Mouse (Mus musculus) intestine, postnatal 0 days (tissue): ENCODE data around the gene Olfr1085. TPM values are rescaled to one million over a fixed set of nuclear protein-coding genes. Genes with fewer than 3 reads are reported as not detected.
"Not testable (repeated sequence)": the region's sequence is repeated elsewhere in the genome, so short reads cannot be mapped to it uniquely, and the experiment has no call there.

Experiments
- ATAC-seq: fragments of 200-750 bp; cut with Nextera tagmentation; 2 replicates; pipeline ENCODE4 v1.8.0; 2017; ENCODE audit warnings: mild to moderate bottlenecking, moderate TSS enrichment, moderate library complexity
- H3K27ac ChIP-seq: fragments of 300-500 bp; sonication (generic); 2 replicates; pipeline ENCODE4 v1.5.1; 2014; ENCODE audit warnings: mild to moderate bottlenecking, low read depth, low read length, moderate library complexity
- H3K27me3 ChIP-seq: fragments of 300-500 bp; sonication (generic); replicated peaks from 2 replicates; pipeline ENCODE4 v1.6.1; 2014; ENCODE audit warnings: low read length, mixed read lengths; ENCODE audit not compliant: control insufficient read depth, insufficient read depth
- H3K36me3 ChIP-seq: fragments of 300-500 bp; sonication (generic); 2 replicates; pipeline ENCODE4 v1.6.1; 2014; ENCODE audit warnings: mild to moderate bottlenecking, moderate library complexity; ENCODE audit not compliant: control insufficient read depth, insufficient read depth
- H3K4me1 ChIP-seq: fragments of 300-500 bp; sonication (generic); replicated peaks from 2 replicates; pipeline ENCODE4 v1.6.1; 2014; ENCODE audit warnings: antibody characterized with exemption, low read length, mixed read lengths; ENCODE audit not compliant: control insufficient read depth, insufficient read depth
- H3K4me2 ChIP-seq: fragments of 300-500 bp; sonication (generic); replicated peaks from 2 replicates; pipeline ENCODE4 v1.6.1; 2014; ENCODE audit warnings: low read depth, mild to moderate bottlenecking, moderate library complexity
- H3K4me3 ChIP-seq: fragments of 300-500 bp; sonication (generic); 2 replicates; pipeline ENCODE4 v1.5.1; 2014; ENCODE audit warnings: low read depth, low read length
- H3K9ac ChIP-seq: fragments of 300-500 bp; sonication (generic); 2 replicates; pipeline ENCODE4 v1.6.1; 2014; ENCODE audit warnings: mild to moderate bottlenecking, low read depth, low read length
- H3K9me3 ChIP-seq: fragments of 300-500 bp; sonication (generic); 2 replicates; pipeline ENCODE4 v1.6.1; 2016; ENCODE audit warnings: mixed run types; ENCODE audit not compliant: control insufficient read depth
- CTCF ChIP-seq: sonication (generic); IDR thresholded peaks from 2 replicates; pipeline ENCODE4 v1.5.1; 2016; ENCODE audit warnings: low read depth, mild to moderate bottlenecking, control low read depth, antibody characterized with exemption, moderate library complexity
- WGBS: fragments of 180-500 bp; shearing (Covaris S2); extraction: QIAGEN DNeasy Blood & Tissue Kit; methylation state at CpG from one replicate; pipeline ENCODE4 v1.1.7; 2014; 5-methylcytosine and 5-hydroxymethylcytosine counted together
- polyA plus RNA-seq: library from polyadenylated mRNA; unstranded; fragments of >200 nt; fragmentation: Nextera tagmentation; extraction: Ambion mirVana; gene quantifications from 2 replicates; pipeline ENCODE4 v1.2.1, GENCODE M21; 2015

Olfr1085 gene
- polyA plus RNA-seq: not detected in 2 replicates

DNA sequence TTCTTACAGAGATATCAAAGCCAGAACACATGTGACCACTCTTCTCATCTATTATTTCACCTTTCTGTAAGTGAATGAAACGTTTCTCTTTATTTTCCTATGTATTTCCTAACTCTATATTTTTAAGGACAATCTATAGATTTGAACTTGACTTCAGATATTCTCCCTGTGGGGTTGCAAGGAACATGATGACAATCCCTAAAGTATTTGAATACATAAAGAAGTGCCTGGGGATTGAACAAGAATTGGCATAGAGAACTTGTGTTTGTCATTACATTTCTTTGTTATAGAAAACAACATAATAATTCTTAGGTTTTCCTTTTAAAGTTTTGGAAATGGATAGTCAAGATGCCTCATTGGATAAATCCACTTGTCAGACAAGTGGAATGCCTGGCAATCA, at the start of gene Olfr1085:
Gene Olfr1085, minus strand, starts transcription at position 101 of the 400 bp plus-strand sequence.
- 25% methylated on average over 1 of the region's 1 CpGs for WGBS
- no peak for ATAC-seq
- Histone ChIP-seq H3K9me3 (no peaks in the 10 kb centered on the region), H3K4me1 (no peaks in the 10 kb centered on the region), H3K4me3 (no peak within 1 kb of the TSS), H3K36me3 (no peaks in the 10 kb centered on the region), H3K27ac (no peak within 1 kb of the TSS), H3K4me2 (no peak within 1 kb of the TSS), H3K9ac (no peak within 1 kb of the TSS), H3K27me3 (no peaks in the 10 kb centered on the region)
- TF ChIP-seq CTCF: no peak

DNA sequence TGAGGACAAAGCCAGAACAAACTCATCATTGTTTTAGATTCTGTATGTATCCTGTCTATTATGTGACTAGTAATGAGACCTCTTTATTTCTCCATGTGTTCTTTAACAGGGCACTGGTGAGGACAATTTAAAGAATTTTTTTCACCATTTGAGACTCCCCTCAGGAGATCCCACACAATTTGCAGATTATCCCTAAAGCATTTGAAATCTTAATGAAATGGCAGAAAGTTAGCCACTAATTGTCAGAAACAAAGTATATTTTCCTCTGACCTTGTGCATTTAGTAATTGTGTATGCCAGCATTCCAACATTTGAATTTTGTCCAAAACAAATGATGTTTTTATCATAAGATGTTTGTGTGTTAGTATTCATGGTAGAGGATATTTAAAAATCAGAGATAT, 36.5 kb upstream of the Olfr1085 start, which contains the start of gene Olfr1087:
Gene Olfr1087, minus strand, starts transcription at position 101 of the 400 bp plus-strand sequence.
- Histone ChIP-seq H3K4me3 (no peak within 1 kb of the TSS), H3K9me3 (no peaks in the 10 kb centered on the region), H3K9ac (no peak within 1 kb of the TSS), H3K27me3 (no peaks in the 10 kb centered on the region), H3K27ac (no peak within 1 kb of the TSS), H3K4me1 (no peaks in the 10 kb centered on the region), H3K36me3 (no peaks in the 10 kb centered on the region), H3K4me2 (no peak within 1 kb of the TSS)
- no peak for TF ChIP-seq CTCF
- no peak for ATAC-seq

DNA sequence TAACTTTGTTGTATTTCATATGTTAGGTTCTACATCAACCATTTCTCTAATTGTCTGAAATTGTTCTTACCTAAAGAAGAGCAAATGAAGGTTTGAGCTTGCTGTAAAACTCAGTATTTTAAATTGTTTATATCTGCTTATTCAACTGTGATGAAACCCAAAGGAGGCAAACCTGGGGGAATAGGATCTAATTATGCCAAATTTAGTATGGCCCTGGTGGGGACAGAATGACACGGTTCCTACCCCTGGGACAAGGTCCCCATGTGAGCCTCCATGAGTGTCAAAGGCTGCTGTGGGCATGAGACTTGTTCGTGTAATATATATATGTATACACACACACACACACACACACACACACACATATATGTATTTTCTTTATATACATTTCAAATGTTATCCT, 18.2 kb upstream of the Olfr1085 start, which contains the start of gene Olfr1086:
Gene Olfr1086, minus strand, starts transcription at position 101 of the 400 bp plus-strand sequence.
- no peak within 1 kb of the TSS for H3K4me3 ChIP-seq
- H3K4me2 ChIP-seq: no peak within 1 kb of the TSS
- TF ChIP-seq CTCF: no peak
- H3K27me3 ChIP-seq: no peaks in the 10 kb centered on the region
- H3K27ac ChIP-seq: no peak within 1 kb of the TSS
- ATAC-seq: no peak
- no peak within 1 kb of the TSS for H3K9ac ChIP-seq
- WGBS: 84% methylated on average over 2 of the region's 2 CpGs
- H3K36me3 ChIP-seq: no peaks in the 10 kb centered on the region
- H3K4me1 ChIP-seq: no peaks in the 10 kb centered on the region
- H3K9me3 ChIP-seq: no peaks in the 10 kb centered on the region

DNA sequence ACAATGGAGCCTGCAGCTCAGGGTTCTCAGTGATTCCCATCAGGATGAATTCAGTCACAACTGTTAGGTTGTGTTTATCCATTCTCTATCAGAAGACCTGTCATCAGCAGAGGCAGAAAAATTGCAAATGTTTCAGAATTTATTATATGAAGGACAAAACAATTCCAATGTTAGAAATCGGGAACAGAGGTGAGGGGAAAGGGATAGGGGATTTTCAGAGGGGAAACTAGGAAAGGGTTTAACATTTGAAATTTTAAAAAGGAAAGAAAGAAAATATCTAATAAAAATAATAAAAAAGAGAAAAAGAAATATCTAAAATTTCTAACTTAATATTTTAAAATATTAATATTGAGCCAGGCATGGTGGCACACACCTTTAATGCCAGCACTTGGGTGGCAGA, 22.2 kb downstream of the Olfr1085 start, which contains the start of gene Olfr1084:
Gene Olfr1084, minus strand, starts transcription at position 101 of the 400 bp plus-strand sequence.
- H3K9me3 ChIP-seq, H3K4me3 ChIP-seq, H3K4me2 ChIP-seq, H3K27me3 ChIP-seq, H3K27ac ChIP-seq, H3K4me1 ChIP-seq, ATAC-seq, H3K36me3 ChIP-seq, H3K9ac ChIP-seq: not testable (repeated sequence)
- 70% methylated on average over 1 of the region's 1 CpGs for WGBS

Other genes starting within 250 kb of the Olfr1085 start
- not detected in 2 replicates for gene Olfr1061, start 248.0 kb downstream of the Olfr1085 start, polyA plus RNA-seq
- gene Olfr1062, start 235.3 kb downstream of the Olfr1085 start, polyA plus RNA-seq: not detected in 2 replicates
- not detected in 2 replicates for gene Olfr1065, start 211.4 kb downstream of the Olfr1085 start, polyA plus RNA-seq
- not detected in 2 replicates for gene Olfr1066, start 205.8 kb downstream of the Olfr1085 start, polyA plus RNA-seq
- not detected in 2 replicates for gene Olfr228, start 174.6 kb downstream of the Olfr1085 start, polyA plus RNA-seq
- not detected in 2 replicates for gene Olfr1076, start 153.6 kb downstream of the Olfr1085 start, polyA plus RNA-seq
- not detected in 2 replicates for gene Olfr1079, start 119.5 kb downstream of the Olfr1085 start, polyA plus RNA-seq
- gene Olfr1080, start 103.8 kb downstream of the Olfr1085 start, polyA plus RNA-seq: not detected in 2 replicates
- not detected in 2 replicates for gene Olfr1082, start 63.1 kb downstream of the Olfr1085 start, polyA plus RNA-seq
- gene Olfr1084, start 22.3 kb downstream of the Olfr1085 start, polyA plus RNA-seq: not detected in 2 replicates
- gene Olfr1086, start 18.1 kb upstream of the Olfr1085 start, polyA plus RNA-seq: not detected in 2 replicates
- not detected in 2 replicates for gene Olfr1087, start 36.4 kb upstream of the Olfr1085 start, polyA plus RNA-seq
- not detected in 2 replicates for gene Olfr1089, start 71.7 kb upstream of the Olfr1085 start, polyA plus RNA-seq
- not detected in 2 replicates for gene Olfr1090, start 97.0 kb upstream of the Olfr1085 start, polyA plus RNA-seq
- not detected in 2 replicates for gene Olfr1093, start 120.5 kb upstream of the Olfr1085 start, polyA plus RNA-seq
- gene Olfr141, start 148.0 kb upstream of the Olfr1085 start, polyA plus RNA-seq: not detected in 2 replicates
- gene Olfr1094, start 162.6 kb upstream of the Olfr1085 start, polyA plus RNA-seq: not detected in 2 replicates
- gene Olfr1095, start 189.7 kb upstream of the Olfr1085 start, polyA plus RNA-seq: not detected in 2 replicates
- gene Gm13723, start 212.8 kb upstream of the Olfr1085 start, polyA plus RNA-seq: not detected in 2 replicates
- gene Olfr1097, start 230.2 kb upstream of the Olfr1085 start, polyA plus RNA-seq: not detected in 2 replicates